Mouse (Mus musculus) lung, adult 2 months (tissue): Measurements from ENCODE around the gene Ror2. TPM values are rescaled to one million over a fixed set of nuclear protein-coding genes. Genes with fewer than 3 reads are reported as not detected.

Source experiments
- DNase-seq: peaks from one replicate; pipeline ENCODE4 v3.0.0; 2022
- H3K4me1 ChIP-seq: fragments of 200-500 bp; 2 replicates; pipeline ENCODE4 v1.6.1; 2011; ENCODE audit warnings: low read length; ENCODE audit not compliant: control insufficient read depth, insufficient read depth
- H3K4me3 ChIP-seq: fragments of 200-500 bp; replicated peaks from 2 replicates; pipeline ENCODE3; 2011; ENCODE audit warnings: low read depth, mild to moderate bottlenecking, control low read depth, low read length; ENCODE audit errors: extremely low read depth
- CTCF ChIP-seq: fragments of 200-500 bp; IDR thresholded peaks from 2 replicates; pipeline ENCODE4 v1.5.1; 2011; ENCODE audit warnings: mild to moderate bottlenecking, low read length, control low read depth; ENCODE audit not compliant: insufficient read depth
- POLR2A ChIP-seq: fragments of 200-500 bp; IDR thresholded peaks from 2 replicates; pipeline ENCODE4 v1.6.1; 2011; ENCODE audit warnings: low read depth, mild to moderate bottlenecking, control low read depth, low read length, borderline replicate concordance; ENCODE audit errors: extremely low read depth
- WGBS: fragments of 180-500 bp; shearing (Covaris S2); methylation state at CpG from one replicate; pipeline ENCODE4 v1.1.7; 2018; 5-methylcytosine and 5-hydroxymethylcytosine counted together
- polyA plus RNA-seq: library from polyadenylated mRNA; depleted of rRNA; stranded (reverse); fragments of >200 nt; gene quantifications from 2 replicates; pipeline ENCODE4 v1.2.3, GENCODE M21; 2012

Gene Ror2
- polyA plus RNA-seq, 1 experiment: 4.3 TPM

GRCm38 (mm10) chr13:53236434-53237401, 49.2 kb downstream of the Ror2 start:
- DNase-seq: no peak
- no peaks in the 10 kb centered on the region for H3K4me1 ChIP-seq
- 50% methylated on average over 18 of the region's 18 CpGs for WGBS

GRCm38 (mm10) chr13:53235953-53236352, 50.0 kb downstream of the Ror2 start:
- TF ChIP-seq CTCF: no peak
- TF ChIP-seq POLR2A: no peak
- WGBS: 50% methylated on average over 7 of the region's 7 CpGs
- Histone ChIP-seq H3K4me3 (no peak overlapping the region), H3K4me1 (no peaks in the 10 kb centered on the region)
- no peak for DNase-seq

More at GRCm38 (mm10) chr13:53236434-53237401, 49.2 kb downstream of the Ror2 start:
- TF ChIP-seq POLR2A: no peak
- TF ChIP-seq CTCF: no peak
- no peak overlapping the region for H3K4me3 ChIP-seq

- 34% methylated on average over 12 of the region's 12 CpGs for WGBS
- TF ChIP-seq CTCF: no peak
- Histone ChIP-seq H3K4me3 (no peak overlapping the region), H3K4me1 (no peaks in the 10 kb centered on the region)
- DNase-seq: no peak
Observed at GRCm38 (mm10) chr13:53234844-53235243, 51.1 kb downstream of the Ror2 start.

GRCm38 (mm10) chr13:53233826-53234786, 51.8 kb downstream of the Ror2 start:
- no peak for TF ChIP-seq POLR2A
- TF ChIP-seq CTCF: no peak
- WGBS: 68% methylated on average over 15 of the region's 15 CpGs
- no peak for DNase-seq
- Histone ChIP-seq H3K4me3 (no peak overlapping the region), H3K4me1 (no peaks in the 10 kb centered on the region)

- no peak overlapping the region for H3K4me3 ChIP-seq
- no peak for TF ChIP-seq POLR2A
- no peak for TF ChIP-seq CTCF
- H3K4me1 ChIP-seq: no peaks in the 10 kb centered on the region
- DNase-seq: no peak
- WGBS: 22% methylated on average over 9 of the region's 9 CpGs
Observed at GRCm38 (mm10) chr13:53233381-53233780, 52.5 kb downstream of the Ror2 start.

GRCm38 (mm10) chr13:53232419-53232818, 53.5 kb downstream of the Ror2 start:
- TF ChIP-seq CTCF (no peak), POLR2A (no peak)
- no peak overlapping the region for H3K4me3 ChIP-seq
- no peak for DNase-seq
- 58% methylated on average over 7 of the region's 7 CpGs for WGBS
- H3K4me1 ChIP-seq: no peaks in the 10 kb centered on the region

GRCm38 (mm10) chr13:53230446-53231161, 55.3 kb downstream of the Ror2 start:
- DNase-seq: no peak
- 78% methylated on average over 18 of the region's 18 CpGs for WGBS
- Histone ChIP-seq H3K4me1 (no peaks in the 10 kb centered on the region), H3K4me3 (no peak overlapping the region)
- TF ChIP-seq POLR2A (no peak), CTCF (no peak)

- no peak for DNase-seq
- no peak for TF ChIP-seq POLR2A
- no peak for TF ChIP-seq CTCF
- Histone ChIP-seq H3K4me3 (no peak overlapping the region), H3K4me1 (no peaks in the 10 kb centered on the region)
- WGBS: 62% methylated on average over 6 of the region's 6 CpGs
Observed at GRCm38 (mm10) chr13:53227019-53227418, 58.9 kb downstream of the Ror2 start.

GRCm38 (mm10) chr13:53226461-53226860, 59.5 kb downstream of the Ror2 start:
- 50% methylated on average over 7 of the region's 7 CpGs for WGBS
- no peak for TF ChIP-seq POLR2A
- no peak for TF ChIP-seq CTCF
- Histone ChIP-seq H3K4me3 (no peak overlapping the region), H3K4me1 (no peaks in the 10 kb centered on the region)
- no peak for DNase-seq
